Mouse (Mus musculus): Measurements from ENCODE around the gene Pdha1. TPM values are rescaled to one million over a fixed set of nuclear protein-coding genes. Genes with fewer than 3 reads are reported as not detected.

Gene Pdha1
- polyA plus RNA-seq (2012; rRNA removed) = 84.1 and 87.9 TPM in 2 replicates

GRCm38 (mm10) chrX:160137861-160138717 is at the start of gene Pdha1:
Pdha1 (minus strand) TSS chrX:160138413.

Other genes with a start within 250 kb of the Pdha1 start
- 1.1 and 1.3 TPM in 2 replicates for gene Map3k15, start 150.0 kb downstream of the Pdha1 start, polyA plus RNA-seq (2012; rRNA removed)